Mouse (Mus musculus): Measurements from ENCODE around the gene Gm10643. TPM values are rescaled to one million over a fixed set of nuclear protein-coding genes. Genes with fewer than 3 reads are reported as not detected.

Gene Gm10643
- polyA plus RNA-seq, 1 experiment from 2014 or later: 3.0 TPM

GRCm38 (mm10) chr8:84069750-84070149 lies 4.8 kb upstream of the Gm10643 start:
- H3K4me3 ChIP-seq: no peak overlapping the region
- H3K9me3 ChIP-seq (replicated peaks): no peaks in the 10 kb centered on the region
- 58% methylated on average over 2 of the region's 2 CpGs for WGBS
- no peak for ATAC-seq (ENCODE audit: low FRiP score)
- no peak overlapping the region for H3K27ac ChIP-seq
- 0 out of 2 replicates have a peak, but pooled peaks cover under 1% of the 10 kb centered on the region for H3K36me3 ChIP-seq
- no peaks in the 10 kb centered on the region for H3K27me3 ChIP-seq
- H3K9ac ChIP-seq: no peak overlapping the region; the same call in 1 of the 2 replicates
- no peak overlapping the region for H3K4me2 ChIP-seq (replicated peaks)
- peaks cover 57% of the 10 kb centered on the region for H3K4me1 ChIP-seq

DNA sequence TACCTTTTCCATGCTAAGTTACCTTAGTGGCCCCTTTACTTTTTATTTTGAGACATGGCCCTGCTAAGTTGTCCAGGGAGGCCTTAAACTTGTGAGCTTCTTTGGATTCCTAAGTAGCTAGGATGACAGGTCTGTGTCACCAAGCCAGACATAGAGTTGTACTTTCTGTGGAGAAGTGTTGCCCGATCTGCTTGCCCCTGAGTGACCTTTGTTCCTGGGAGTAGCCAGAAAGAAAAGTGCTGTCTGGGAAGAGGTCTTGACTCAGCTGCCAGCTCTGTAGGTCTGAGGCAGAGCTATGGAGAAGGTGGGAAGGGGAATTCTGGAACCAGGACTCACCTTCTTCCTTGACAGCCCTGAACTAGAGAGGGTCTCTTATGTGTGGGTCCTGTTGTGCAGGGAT lies 4.2 kb upstream of the Gm10643 start:
- no peak for ATAC-seq (ENCODE audit: low FRiP score)
- Histone ChIP-seq H3K27me3 (no peaks in the 10 kb centered on the region), H3K9me3 (replicated peaks) (no peaks in the 10 kb centered on the region), H3K4me3 (no peak overlapping the region), H3K4me2 (replicated peaks) (no peak overlapping the region), H3K9ac (no peak overlapping the region; the same call in 1 of the 2 replicates), H3K4me1 (peaks cover 57% of the 10 kb centered on the region), H3K27ac (no peak overlapping the region), H3K36me3 (no peaks in the 10 kb centered on the region)
- 36% methylated on average over 1 of the region's 1 CpGs for WGBS

- peak overlapping the region; percentile 47; the same call in 1 of the 2 replicates for H3K4me2 ChIP-seq (replicated peaks)
- ATAC-seq (ENCODE audit: low FRiP score): no peak
These were observed 3.5 kb upstream of the Gm10643 start for GRCm38 (mm10) chr8:84068316-84069035.

GRCm38 (mm10) chr8:84067911-84068310 lies 3.0 kb upstream of the Gm10643 start:
- 89% methylated on average over 7 of the region's 7 CpGs for WGBS
- no peak for ATAC-seq (ENCODE audit: low FRiP score)
- Histone ChIP-seq H3K27me3 (no peaks in the 10 kb centered on the region), H3K36me3 (no peaks in the 10 kb centered on the region), H3K9ac (peak overlapping the region; percentile 13; the same call in 1 of the 2 replicates), H3K27ac (no peak overlapping the region), H3K4me2 (replicated peaks) (peak overlapping the region; percentile 47), H3K4me1 (peaks cover 48% of the 10 kb centered on the region), H3K9me3 (replicated peaks) (no peaks in the 10 kb centered on the region), H3K4me3 (peak overlapping the region; percentile 98; the same call in 1 of the 2 replicates)

More at GRCm38 (mm10) chr8:84068316-84069035, 3.5 kb upstream of the Gm10643 start:
- H3K27ac ChIP-seq: no peak overlapping the region
- H3K27me3 ChIP-seq: no peaks in the 10 kb centered on the region
- peaks cover 53% of the 10 kb centered on the region for H3K4me1 ChIP-seq
- H3K9ac ChIP-seq: peak overlapping the region; percentile 13; the same call in 1 of the 2 replicates
- 77% methylated on average over 12 of the region's 12 CpGs for WGBS
- no peaks in the 10 kb centered on the region for H3K36me3 ChIP-seq
- H3K9me3 ChIP-seq (replicated peaks): no peaks in the 10 kb centered on the region
- H3K4me3 ChIP-seq: no peak overlapping the region

DNA sequence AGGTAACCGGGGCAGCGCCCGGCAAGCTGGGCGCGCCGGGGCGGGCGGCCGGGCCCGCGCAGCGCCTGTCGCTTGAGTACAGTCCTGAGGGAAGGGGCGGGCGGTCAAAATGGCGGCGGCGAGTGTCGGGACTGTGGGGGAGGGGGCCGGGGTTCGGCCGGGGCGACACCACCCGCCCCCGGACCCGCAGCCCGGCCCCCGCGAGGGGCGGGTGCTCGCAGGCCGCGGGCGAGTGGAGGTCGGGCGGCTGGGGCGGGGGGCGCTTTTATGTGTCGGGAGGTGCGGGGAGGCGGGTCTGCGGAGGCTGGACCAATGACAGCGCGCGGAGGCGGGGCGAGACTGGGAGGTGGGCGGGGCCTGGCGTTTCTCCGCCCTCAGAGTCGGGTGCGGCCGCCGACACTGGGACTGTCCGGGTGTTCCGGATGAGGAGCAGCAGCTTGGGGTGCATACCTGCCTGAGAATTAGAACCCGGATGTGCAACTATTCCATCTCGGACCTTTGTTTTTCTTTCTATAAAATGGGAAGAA lies 2.2 kb upstream of the Gm10643 start:
- Histone ChIP-seq H3K9me3 (replicated peaks) (no peaks in the 10 kb centered on the region), H3K27ac (peak overlapping the region; percentile 96), H3K9ac (peak overlapping the region; percentile 84), H3K4me3 (peak overlapping the region; percentile 98), H3K4me2 (replicated peaks) (peak overlapping the region; percentile 47), H3K36me3 (no peaks in the 10 kb centered on the region), H3K27me3 (no peaks in the 10 kb centered on the region), H3K4me1 (peaks cover 40% of the 10 kb centered on the region)
- WGBS: 1% methylated on average over 50 of the region's 58 CpGs
- peak; percentile 65 for ATAC-seq (ENCODE audit: low FRiP score)

DNA sequence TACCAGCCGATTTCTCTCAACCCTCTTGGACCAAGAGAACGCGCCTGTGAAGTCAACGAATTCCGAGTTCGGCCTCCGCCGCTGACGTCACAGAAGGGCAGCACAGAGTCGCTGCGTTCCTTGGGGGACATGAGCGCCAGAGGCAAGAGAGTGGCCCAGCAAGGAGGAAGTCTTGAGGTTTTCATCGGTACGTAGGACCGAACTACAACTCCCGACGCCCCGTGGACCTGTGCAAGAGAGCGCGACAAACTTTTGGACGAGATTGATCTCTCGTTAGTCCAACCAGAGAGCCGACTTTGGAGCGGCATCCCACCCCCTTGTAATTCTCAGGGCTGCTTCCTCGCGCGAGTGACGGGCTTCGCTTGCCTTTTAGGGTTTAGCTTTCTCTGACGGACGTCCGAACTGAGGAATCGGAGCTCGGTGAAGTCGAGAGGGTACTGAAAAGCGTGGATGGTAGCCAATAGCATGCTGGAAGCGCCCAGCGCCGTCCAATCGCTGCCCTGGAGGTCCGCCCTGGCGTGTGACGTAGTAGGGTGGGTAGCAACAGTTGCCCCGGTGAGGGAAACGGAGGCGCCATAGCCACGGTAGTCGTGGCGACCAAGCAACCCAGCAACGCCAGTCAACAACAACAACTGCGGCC lies 1.5 kb upstream of the Gm10643 start, which contains the start of gene Rfx1:
Rfx1 (plus strand) TSS at position 544 of the 640 bp plus-strand sequence.
- H3K27me3 ChIP-seq: no peaks in the 10 kb centered on the region
- peak within 1 kb of the TSS; percentile 84 for H3K9ac ChIP-seq
- H3K36me3 ChIP-seq: no peaks in the 10 kb centered on the region
- H3K27ac ChIP-seq: peak within 1 kb of the TSS; percentile 96
- peak within 1 kb of the TSS; percentile 71 for H3K4me2 ChIP-seq (replicated peaks)
- H3K9me3 ChIP-seq (replicated peaks): no peaks in the 10 kb centered on the region
- ATAC-seq (ENCODE audit: low FRiP score): peak; percentile 98
- peak within 1 kb of the TSS; percentile 98 for H3K4me3 ChIP-seq
- peaks cover 34% of the 10 kb centered on the region for H3K4me1 ChIP-seq
- 0% methylated on average over 51 of the region's 51 CpGs for WGBS

- Histone ChIP-seq H3K27me3 (no peaks in the 10 kb centered on the region), H3K9ac (peak overlapping the region; percentile 64), H3K4me2 (replicated peaks) (peak overlapping the region; percentile 71), H3K9me3 (replicated peaks) (no peaks in the 10 kb centered on the region), H3K4me1 (peaks cover 34% of the 10 kb centered on the region), H3K4me3 (peak overlapping the region; percentile 98), H3K27ac (peak overlapping the region; percentile 96), H3K36me3 (no peaks in the 10 kb centered on the region)
- 23% methylated on average over 5 of the region's 5 CpGs for WGBS
- ATAC-seq (ENCODE audit: low FRiP score): no peak
These were observed 628 bp upstream of the Gm10643 start for GRCm38 (mm10) chr8:84065457-84066072.

GRCm38 (mm10) chr8:84063861-84064610 lies 901 bp downstream of the Gm10643 start:
- WGBS: 74% methylated on average over 8 of the region's 8 CpGs
- ATAC-seq (ENCODE audit: low FRiP score): no peak
- H3K4me3 ChIP-seq: no peak overlapping the region
- no peaks in the 10 kb centered on the region for H3K9me3 ChIP-seq (replicated peaks)
- H3K27ac ChIP-seq: no peak overlapping the region
- H3K36me3 ChIP-seq: no peaks in the 10 kb centered on the region
- H3K4me2 ChIP-seq (replicated peaks): no peak overlapping the region
- no peaks in the 10 kb centered on the region for H3K27me3 ChIP-seq
- H3K4me1 ChIP-seq: peaks cover 22% of the 10 kb centered on the region
- no peak overlapping the region for H3K9ac ChIP-seq

- H3K9ac ChIP-seq: no peak overlapping the region
- H3K27ac ChIP-seq: no peak overlapping the region
- H3K4me1 ChIP-seq: no peaks in the 10 kb centered on the region
- no peak for ATAC-seq (ENCODE audit: low FRiP score)
- H3K4me2 ChIP-seq (replicated peaks): no peak overlapping the region
- H3K36me3 ChIP-seq: no peaks in the 10 kb centered on the region
- H3K9me3 ChIP-seq (replicated peaks): no peaks in the 10 kb centered on the region
- no peak overlapping the region for H3K4me3 ChIP-seq
- WGBS: 88% methylated on average over 2 of the region's 2 CpGs
- peaks cover 2% of the 10 kb centered on the region; the same call in 1 of the 2 replicates for H3K27me3 ChIP-seq
These were observed 4.7 kb downstream of the Gm10643 start for GRCm38 (mm10) chr8:84060245-84060644.

- H3K4me2 ChIP-seq (replicated peaks): no peak overlapping the region
- no peak overlapping the region for H3K27ac ChIP-seq
- H3K36me3 ChIP-seq: no peaks in the 10 kb centered on the region
- no peak for ATAC-seq (ENCODE audit: low FRiP score)
- peaks cover 2% of the 10 kb centered on the region; the same call in 1 of the 2 replicates for H3K27me3 ChIP-seq
- H3K9me3 ChIP-seq (replicated peaks): no peaks in the 10 kb centered on the region
- H3K4me3 ChIP-seq: no peak overlapping the region
- no peaks in the 10 kb centered on the region for H3K4me1 ChIP-seq
- H3K9ac ChIP-seq: no peak overlapping the region
- WGBS: 98% methylated on average over 2 of the region's 2 CpGs
These were observed 5.7 kb downstream of the Gm10643 start for GRCm38 (mm10) chr8:84059226-84059625.

DNA sequence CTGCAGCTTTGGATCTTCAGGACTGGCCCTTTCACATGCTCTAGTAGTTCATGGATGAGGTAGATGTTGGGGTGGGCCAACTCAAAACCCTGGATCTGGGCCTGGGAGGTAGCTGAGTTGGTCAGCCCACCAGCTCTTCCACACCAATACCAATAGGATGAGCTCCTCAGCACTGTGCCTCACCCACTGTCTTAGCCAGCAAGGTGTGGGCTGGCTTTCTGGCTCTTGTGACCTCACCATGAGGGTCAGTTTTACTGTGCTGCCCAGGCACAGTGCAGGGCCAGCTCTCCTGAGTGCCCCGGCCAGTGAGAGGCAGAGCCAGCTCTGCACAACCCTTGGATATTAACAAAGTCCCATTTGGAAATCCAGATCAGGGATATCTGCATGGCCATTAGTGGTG lies 7.1 kb downstream of the Gm10643 start:
- Histone ChIP-seq H3K27ac (no peak overlapping the region), H3K27me3 (peaks cover 2% of the 10 kb centered on the region; the same call in 1 of the 2 replicates), H3K9ac (no peak overlapping the region), H3K36me3 (no peaks in the 10 kb centered on the region), H3K4me2 (replicated peaks) (no peak overlapping the region), H3K9me3 (replicated peaks) (no peaks in the 10 kb centered on the region), H3K4me1 (no peaks in the 10 kb centered on the region), H3K4me3 (no peak overlapping the region)
- 96% methylated on average over 1 of the region's 1 CpGs for WGBS
- ATAC-seq (ENCODE audit: low FRiP score): no peak

Data from hindbrain, embryonic 12.5 days (tissue).